Mouse (Mus musculus) right cerebral cortex, postnatal 10 days (tissue): ENCODE results near the gene Olfr585.

Source experiments
- DNase-seq, 2 experiments: peaks; one replicate each; pipeline ENCODE4 v3.0.0; 2021; ENCODE audit warnings: low spot score in 2 of 2

Olfr585 gene

GRCm38 (mm10) chr7:103097420-103097819 lies at the start of gene Olfr585:
Gene Olfr585, plus strand, starts transcription at chr7:103097720.
- DNase-seq: no peak

GRCm38 (mm10) chr7:103051000-103051399 lies 46.5 kb upstream of the Olfr585 start, which contains the start of gene Olfr583:
Gene Olfr583, plus strand, starts transcription at chr7:103051300.
- no peak for DNase-seq

- DNase-seq: no peak
Measured at GRCm38 (mm10) chr7:103081585-103081984, 15.9 kb upstream of the Olfr585 start, which contains the start of gene Olfr584. Gene Olfr584, plus strand, starts transcription at chr7:103081885.

GRCm38 (mm10) chr7:103119406-103119805 lies 21.9 kb downstream of the Olfr585 start:
- DNase-seq: peak in 1 of 2 experiments; percentile 19

GRCm38 (mm10) chr7:103125538-103125937 lies 28.0 kb downstream of the Olfr585 start, which contains the start of gene Olfr586:
Gene Olfr586, minus strand, starts transcription at chr7:103125638.
- no peak for DNase-seq

- no peak for DNase-seq
Measured at GRCm38 (mm10) chr7:103140579-103140978, 43.1 kb downstream of the Olfr585 start, which contains the start of gene Olfr588-ps1. Gene Olfr588-ps1, plus strand, starts transcription at chr7:103140879.
